Mouse (Mus musculus): ENCODE results near the gene Olfr1469. TPM values are rescaled to one million over a fixed set of nuclear protein-coding genes. Genes with fewer than 3 reads are reported as not detected.
"Not testable (repeated sequence)": the region's sequence is repeated elsewhere in the genome, so short reads cannot be mapped to it uniquely, and the experiment has no call there.

Gene Olfr1469
- not detected in 2 replicates for polyA plus RNA-seq (2012; rRNA removed)
- not detected in 2 replicates for polyA plus RNA-seq (2014; fragmentation: Nextera tagmentation; extraction: Ambion mirVana)

DNA sequence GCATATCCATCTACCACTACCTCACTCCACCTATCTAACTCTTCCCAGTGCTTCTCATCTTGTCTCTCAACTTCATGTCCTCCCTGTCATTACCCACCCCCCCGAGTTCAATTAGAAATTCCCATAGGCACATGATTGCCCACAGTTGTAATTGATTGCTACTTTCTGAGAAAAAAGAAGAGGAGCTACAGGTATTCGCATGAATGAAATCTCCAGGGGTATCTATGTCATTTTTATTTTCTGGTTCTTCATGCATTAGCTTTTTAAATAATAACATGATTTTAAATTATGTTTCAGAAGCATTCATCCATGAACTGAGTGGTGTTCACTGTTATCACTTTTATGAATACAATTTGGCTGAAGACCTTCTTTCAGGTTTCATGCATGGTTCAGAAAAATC lies at the start of gene Olfr1469:
TSS of gene Olfr1469 (plus strand) at position 301 of the 400 bp plus-strand sequence.
- TF ChIP-seq EP300 (IDR thresholded peaks at IDR 0.05; ENCODE audit: low read depth), result no peak
- no peak for TF ChIP-seq CTCF (IDR thresholded peaks at IDR 0.05; ENCODE audit: low read depth)
- no peak for ATAC-seq (ENCODE audit: insufficient read depth)
- no peak within 1 kb of the TSS for H3K27ac ChIP-seq
- H3K4me3 ChIP-seq (ENCODE audit: insufficient read depth in 1 of 2, low read depth in 2 of 2, low read length in 2 of 2), result no peak within 1 kb of the TSS
- H3K9ac ChIP-seq (replicated peaks), result no peak within 1 kb of the TSS
- H3K27me3 ChIP-seq (ENCODE audit: control insufficient read depth, insufficient read depth, low read length), result no peaks in the 10 kb centered on the region
- no peak for DNase-seq (ENCODE audit: low read depth in 3 of 3, low spot score in 3 of 3)
- no peaks in the 10 kb centered on the region for H3K36me3 ChIP-seq (replicated peaks; ENCODE audit: control insufficient read depth, insufficient read depth, low read depth)
- no peaks in the 10 kb centered on the region for H3K9me3 ChIP-seq (ENCODE audit: control insufficient read depth, low read length)
- no peak within 1 kb of the TSS for H3K4me2 ChIP-seq (ENCODE audit: low read depth)
- no peaks in the 10 kb centered on the region for H3K4me1 ChIP-seq (replicated peaks; ENCODE audit: control insufficient read depth in 2 of 2, insufficient read depth in 2 of 2, low read length in 1 of 2)
- 49% methylated on average over 2 of the region's 2 CpGs for WGBS (ENCODE audit: insufficient replicate concordance)

DNA sequence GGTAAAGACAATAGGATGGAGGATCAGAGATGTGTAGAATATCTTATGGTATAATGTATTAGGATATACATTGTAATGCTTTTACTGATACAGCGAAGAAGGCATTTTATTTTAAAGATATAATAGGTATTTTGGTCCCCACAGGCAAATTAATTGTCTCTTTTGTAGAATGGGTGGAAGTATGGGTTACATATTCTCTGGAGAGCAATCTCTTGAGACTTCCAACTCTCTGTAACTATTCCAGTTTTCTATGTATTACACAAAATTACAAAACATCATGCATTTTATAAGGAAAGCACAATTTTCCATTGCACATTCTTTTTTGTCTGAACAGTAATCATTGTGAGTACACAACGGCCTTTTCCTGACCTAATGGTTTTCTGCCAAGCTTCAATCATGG lies 45.7 kb upstream of the Olfr1469 start, which contains the start of gene Olfr1467:
TSS of gene Olfr1467 (plus strand) at position 301 of the 400 bp plus-strand sequence.
- H3K27me3 ChIP-seq (ENCODE audit: control insufficient read depth, insufficient read depth, low read length), result no peaks in the 10 kb centered on the region
- no peaks in the 10 kb centered on the region; the same call in 1 of the 2 replicates for H3K9me3 ChIP-seq (ENCODE audit: control insufficient read depth, low read length)
- no peak for ATAC-seq (ENCODE audit: insufficient read depth)
- no peak for TF ChIP-seq EP300 (IDR thresholded peaks at IDR 0.05; ENCODE audit: low read depth)
- TF ChIP-seq CTCF (IDR thresholded peaks at IDR 0.05; ENCODE audit: low read depth), result no peak
- no peak within 1 kb of the TSS for H3K4me3 ChIP-seq (ENCODE audit: insufficient read depth in 1 of 2, low read depth in 2 of 2, low read length in 2 of 2)
- no peak within 1 kb of the TSS for H3K27ac ChIP-seq
- no peaks in the 10 kb centered on the region for H3K36me3 ChIP-seq (replicated peaks; ENCODE audit: control insufficient read depth, insufficient read depth, low read depth)
- no peak within 1 kb of the TSS for H3K9ac ChIP-seq (replicated peaks)
- no peak within 1 kb of the TSS for H3K4me2 ChIP-seq (ENCODE audit: low read depth)
- no peak for DNase-seq (ENCODE audit: low read depth in 3 of 3, low spot score in 3 of 3)
- no peaks in the 10 kb centered on the region for H3K4me1 ChIP-seq (replicated peaks; ENCODE audit: control insufficient read depth in 2 of 2, insufficient read depth in 2 of 2, low read length in 1 of 2)
- WGBS (ENCODE audit: insufficient replicate concordance), result 47% methylated on average over 2 of the region's 2 CpGs

DNA sequence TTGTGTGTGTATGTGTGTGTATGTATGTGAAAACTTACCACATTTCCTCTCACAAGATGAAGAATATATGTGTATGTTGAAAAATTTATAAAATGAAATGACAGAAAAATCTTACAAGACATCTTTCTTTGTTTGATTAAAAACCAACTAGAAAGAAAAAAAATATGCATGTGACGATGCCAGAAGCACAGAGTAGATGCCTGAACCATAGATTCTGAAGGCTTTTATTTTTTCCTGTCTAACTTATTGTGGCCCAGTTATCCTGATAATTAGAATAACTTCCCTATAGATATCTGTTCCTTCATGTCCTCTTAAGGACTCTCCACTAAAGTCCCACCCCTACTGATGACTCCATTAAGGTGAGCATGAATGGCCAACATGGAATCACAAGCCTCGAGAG lies 35.5 kb downstream of the Olfr1469 start, which contains the start of gene Olfr1471:
TSS of gene Olfr1471 (plus strand) at position 301 of the 400 bp plus-strand sequence.
- not testable (repeated sequence) for H3K27ac ChIP-seq; H3K9me3 ChIP-seq (ENCODE audit: control insufficient read depth, low read length); H3K4me3 ChIP-seq (ENCODE audit: insufficient read depth in 1 of 2, low read depth in 2 of 2, low read length in 2 of 2); H3K4me1 ChIP-seq (replicated peaks; ENCODE audit: control insufficient read depth in 2 of 2, insufficient read depth in 2 of 2, low read length in 1 of 2); ATAC-seq (ENCODE audit: insufficient read depth); H3K27me3 ChIP-seq (ENCODE audit: control insufficient read depth, insufficient read depth, low read length); H3K4me2 ChIP-seq (ENCODE audit: low read depth); H3K9ac ChIP-seq (replicated peaks); H3K36me3 ChIP-seq (replicated peaks; ENCODE audit: control insufficient read depth, insufficient read depth, low read depth); DNase-seq (ENCODE audit: low read depth in 3 of 3, low spot score in 3 of 3)
- WGBS (ENCODE audit: insufficient replicate concordance), result 42% methylated on average over 2 of the region's 2 CpGs

DNA sequence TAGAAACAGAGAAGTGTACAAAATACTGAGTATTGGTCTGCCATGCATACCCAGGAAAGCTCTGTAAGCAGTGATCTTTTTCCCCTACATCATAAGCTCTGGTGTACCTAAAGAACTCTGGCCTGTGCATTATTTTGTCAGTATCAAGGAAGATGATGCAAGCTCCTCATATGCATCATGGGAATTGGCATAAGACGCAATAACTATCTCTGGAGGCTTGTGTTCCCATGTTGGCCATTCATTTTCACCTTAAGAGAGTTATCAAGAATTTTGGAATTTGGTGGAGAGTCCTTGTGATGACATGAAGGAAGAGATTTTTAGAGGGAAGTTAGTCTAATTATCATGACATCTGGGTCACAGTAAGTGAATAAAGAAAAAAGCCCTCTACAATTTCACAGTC lies 48.3 kb downstream of the Olfr1469 start, which contains the start of gene Olfr1472:
TSS of gene Olfr1472 (minus strand) at position 101 of the 400 bp plus-strand sequence.
- WGBS (ENCODE audit: insufficient replicate concordance), result 59% methylated on average over 1 of the region's 1 CpGs
- no peak within 1 kb of the TSS for H3K27ac ChIP-seq
- no peak within 1 kb of the TSS for H3K4me3 ChIP-seq (ENCODE audit: insufficient read depth in 1 of 2, low read depth in 2 of 2, low read length in 2 of 2)
- H3K27me3 ChIP-seq (ENCODE audit: control insufficient read depth, insufficient read depth, low read length), result no peaks in the 10 kb centered on the region
- H3K36me3 ChIP-seq (replicated peaks; ENCODE audit: control insufficient read depth, insufficient read depth, low read depth), result no peaks in the 10 kb centered on the region
- TF ChIP-seq CTCF (IDR thresholded peaks at IDR 0.05; ENCODE audit: low read depth), result no peak
- no peak for TF ChIP-seq EP300 (IDR thresholded peaks at IDR 0.05; ENCODE audit: low read depth)
- no peak for ATAC-seq (ENCODE audit: insufficient read depth)
- no peaks in the 10 kb centered on the region for H3K4me1 ChIP-seq (replicated peaks; ENCODE audit: control insufficient read depth in 2 of 2, insufficient read depth in 2 of 2, low read length in 1 of 2)
- no peaks in the 10 kb centered on the region for H3K9me3 ChIP-seq (ENCODE audit: control insufficient read depth, low read length)
- no peak within 1 kb of the TSS for H3K4me2 ChIP-seq (ENCODE audit: low read depth)
- H3K9ac ChIP-seq (replicated peaks), result no peak within 1 kb of the TSS
- DNase-seq (ENCODE audit: low read depth in 3 of 3, low spot score in 3 of 3), result no peak

Other genes with a start within 250 kb of the Olfr1469 start
- not detected in 2 replicates for gene Olfr1461, start 244.8 kb upstream of the Olfr1469 start, polyA plus RNA-seq (2012; rRNA removed)
- not detected in 2 replicates for gene Olfr1461, start 244.8 kb upstream of the Olfr1469 start, polyA plus RNA-seq (2014; fragmentation: Nextera tagmentation; extraction: Ambion mirVana)
- gene Olfr1462, start 222.1 kb upstream of the Olfr1469 start, polyA plus RNA-seq (2012; rRNA removed), result not detected in 2 replicates
- gene Olfr1462, start 222.1 kb upstream of the Olfr1469 start, polyA plus RNA-seq (2014; fragmentation: Nextera tagmentation; extraction: Ambion mirVana), result not detected in 2 replicates
- not detected in 2 replicates for gene Olfr1463, start 176.5 kb upstream of the Olfr1469 start, polyA plus RNA-seq (2012; rRNA removed)
- gene Olfr1463, start 176.5 kb upstream of the Olfr1469 start, polyA plus RNA-seq (2014; fragmentation: Nextera tagmentation; extraction: Ambion mirVana), result not detected in 2 replicates
- gene Olfr1465, start 92.3 kb upstream of the Olfr1469 start, polyA plus RNA-seq (2012; rRNA removed), result not detected in 2 replicates
- not detected in 2 replicates for gene Olfr1465, start 92.3 kb upstream of the Olfr1469 start, polyA plus RNA-seq (2014; fragmentation: Nextera tagmentation; extraction: Ambion mirVana)
- gene Olfr1466, start 69.0 kb upstream of the Olfr1469 start, polyA plus RNA-seq (2012; rRNA removed), result not detected in 2 replicates
- gene Olfr1466, start 69.0 kb upstream of the Olfr1469 start, polyA plus RNA-seq (2014; fragmentation: Nextera tagmentation; extraction: Ambion mirVana), result not detected in 2 replicates
- not detected in 2 replicates for gene Olfr1467, start 45.6 kb upstream of the Olfr1469 start, polyA plus RNA-seq (2012; rRNA removed)
- not detected in 2 replicates for gene Olfr1467, start 45.6 kb upstream of the Olfr1469 start, polyA plus RNA-seq (2014; fragmentation: Nextera tagmentation; extraction: Ambion mirVana)
- not detected in 2 replicates for gene Olfr1471, start 35.6 kb downstream of the Olfr1469 start, polyA plus RNA-seq (2012; rRNA removed)
- not detected in 2 replicates for gene Olfr1471, start 35.6 kb downstream of the Olfr1469 start, polyA plus RNA-seq (2014; fragmentation: Nextera tagmentation; extraction: Ambion mirVana)
- gene Olfr1472, start 48.2 kb downstream of the Olfr1469 start, polyA plus RNA-seq (2012; rRNA removed), result not detected in 2 replicates
- not detected in 2 replicates for gene Olfr1472, start 48.2 kb downstream of the Olfr1469 start, polyA plus RNA-seq (2014; fragmentation: Nextera tagmentation; extraction: Ambion mirVana)
- not detected in 2 replicates for gene Olfr1474, start 61.7 kb downstream of the Olfr1469 start, polyA plus RNA-seq (2012; rRNA removed)
- not detected in 2 replicates for gene Olfr1474, start 61.7 kb downstream of the Olfr1469 start, polyA plus RNA-seq (2014; fragmentation: Nextera tagmentation; extraction: Ambion mirVana)
- not detected in 2 replicates for gene Olfr1475, start 72.3 kb downstream of the Olfr1469 start, polyA plus RNA-seq (2012; rRNA removed)
- not detected in 2 replicates for gene Olfr1475, start 72.3 kb downstream of the Olfr1469 start, polyA plus RNA-seq (2014; fragmentation: Nextera tagmentation; extraction: Ambion mirVana)
- not detected in 2 replicates for gene Olfr1477, start 92.7 kb downstream of the Olfr1469 start, polyA plus RNA-seq (2012; rRNA removed)
- gene Olfr1477, start 92.7 kb downstream of the Olfr1469 start, polyA plus RNA-seq (2014; fragmentation: Nextera tagmentation; extraction: Ambion mirVana), result not detected in 2 replicates
- gene Olfr1480, start 120.1 kb downstream of the Olfr1469 start, polyA plus RNA-seq (2012; rRNA removed), result not detected in 2 replicates
- gene Olfr1480, start 120.1 kb downstream of the Olfr1469 start, polyA plus RNA-seq (2014; fragmentation: Nextera tagmentation; extraction: Ambion mirVana), result not detected in 2 replicates
- gene Olfr1484, start 175.7 kb downstream of the Olfr1469 start, polyA plus RNA-seq (2012; rRNA removed), result not detected in 2 replicates
- gene Olfr1484, start 175.7 kb downstream of the Olfr1469 start, polyA plus RNA-seq (2014; fragmentation: Nextera tagmentation; extraction: Ambion mirVana), result not detected in 2 replicates
- gene Olfr1487, start 209.5 kb downstream of the Olfr1469 start, polyA plus RNA-seq (2012; rRNA removed), result not detected in 2 replicates
- gene Olfr1487, start 209.5 kb downstream of the Olfr1469 start, polyA plus RNA-seq (2014; fragmentation: Nextera tagmentation; extraction: Ambion mirVana), result not detected in 2 replicates
- gene Olfr1489, start 223.8 kb downstream of the Olfr1469 start, polyA plus RNA-seq (2012; rRNA removed), result not detected in 2 replicates
- not detected in 2 replicates for gene Olfr1489, start 223.8 kb downstream of the Olfr1469 start, polyA plus RNA-seq (2014; fragmentation: Nextera tagmentation; extraction: Ambion mirVana)
- not detected in 2 replicates for gene Olfr1490, start 243.2 kb downstream of the Olfr1469 start, polyA plus RNA-seq (2012; rRNA removed)
- gene Olfr1490, start 243.2 kb downstream of the Olfr1469 start, polyA plus RNA-seq (2014; fragmentation: Nextera tagmentation; extraction: Ambion mirVana), result not detected in 2 replicates